Mouse (Mus musculus): Measurements from ENCODE around the gene Maml2. TPM values are rescaled to one million over a fixed set of nuclear protein-coding genes. Genes with fewer than 3 reads are reported as not detected.
A peak's percentile ranks its signal among the peaks of the same experiment; 100 is the strongest.

The Maml2 gene
- polyA plus RNA-seq, 1 experiment from 2014 or later = 10.7 TPM

DNA sequence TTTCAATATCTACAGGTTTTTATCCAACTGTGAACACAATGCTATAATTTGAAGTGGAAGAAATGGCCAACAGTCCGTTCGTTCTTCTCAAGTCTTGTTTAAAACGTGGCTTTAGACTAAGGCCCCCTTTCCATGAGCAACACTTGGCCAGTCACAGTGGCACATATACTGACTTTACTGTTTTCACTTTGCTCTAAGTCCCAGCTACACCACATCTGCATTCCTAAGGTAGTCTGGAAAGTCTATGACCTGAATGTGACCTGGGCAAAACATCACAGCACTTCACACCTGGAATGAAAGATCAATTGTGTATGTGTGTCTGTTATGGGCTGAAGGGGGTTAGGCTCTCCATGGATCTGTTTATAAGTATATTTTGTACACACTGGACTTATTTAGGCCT is 151.0 kb downstream of the Maml2 start:
- Histone ChIP-seq H3K9me3 (ENCODE audit: control insufficient read depth, low read length) (no peaks in the 10 kb centered on the region), H3K4me2 (replicated peaks; ENCODE audit: low read depth, low read length) (no peak overlapping the region), H3K4me1 (ENCODE audit: control insufficient read depth, insufficient read depth, low read length) (peaks cover 3% of the 10 kb centered on the region; the same call in 1 of the 2 replicates), H3K27me3 (ENCODE audit: control insufficient read depth, insufficient read depth, low read length) (no peaks in the 10 kb centered on the region), H3K36me3 (ENCODE audit: control insufficient read depth, insufficient read depth, low read length) (no peaks in the 10 kb centered on the region), H3K9ac (ENCODE audit: low read depth, low read length) (no peak overlapping the region), H3K4me3 (ENCODE audit: low read length) (no peak overlapping the region), H3K27ac (ENCODE audit: low read depth, low read length) (no peak overlapping the region)
- ATAC-seq (ENCODE audit: low FRiP score, low TSS enrichment) = no peak
- WGBS = 91% methylated on average over 3 of the region's 3 CpGs

DNA sequence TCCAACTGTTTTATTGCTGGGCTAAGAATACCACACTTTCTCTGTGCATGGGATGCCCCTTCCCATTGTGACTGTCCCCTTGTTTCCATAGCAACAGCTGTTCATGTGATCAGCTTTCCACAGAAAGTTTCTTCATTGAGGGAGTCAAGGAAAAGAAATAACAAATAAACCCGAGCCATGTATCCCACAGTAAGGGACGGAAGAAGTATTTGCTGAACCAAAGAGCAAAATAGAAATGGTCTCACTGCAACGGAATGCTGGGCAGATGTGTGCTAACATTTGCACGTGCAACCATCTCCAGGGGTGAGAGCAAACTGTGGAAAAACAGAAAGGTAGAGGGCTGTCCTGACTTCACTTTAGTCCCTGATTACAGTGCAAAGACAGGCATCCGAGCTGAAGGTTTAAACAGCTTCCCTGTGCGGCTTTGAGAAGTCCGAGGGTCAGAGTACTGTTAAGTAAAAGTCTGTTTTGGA is 156.9 kb downstream of the Maml2 start:
- peak; percentile 52; the same call in 1 of the 2 replicates for ATAC-seq (ENCODE audit: low FRiP score, low TSS enrichment)
- 0 out of 2 replicates have a peak, but pooled peaks cover 4% of the 10 kb centered on the region for H3K4me1 ChIP-seq (ENCODE audit: control insufficient read depth, insufficient read depth, low read length)
- H3K9ac ChIP-seq (ENCODE audit: low read depth, low read length) = no peak overlapping the region
- 40% methylated on average over 7 of the region's 7 CpGs for WGBS
- no peaks in the 10 kb centered on the region for H3K27me3 ChIP-seq (ENCODE audit: control insufficient read depth, insufficient read depth, low read length)
- no peaks in the 10 kb centered on the region for H3K36me3 ChIP-seq (ENCODE audit: control insufficient read depth, insufficient read depth, low read length)
- H3K27ac ChIP-seq (ENCODE audit: low read depth, low read length) = 0 out of 2 replicates have a peak overlapping the region, but pooled peaks have one; percentile 24
- H3K9me3 ChIP-seq (ENCODE audit: control insufficient read depth, low read length) = no peaks in the 10 kb centered on the region
- no peak overlapping the region for H3K4me2 ChIP-seq (replicated peaks; ENCODE audit: low read depth, low read length)
- H3K4me3 ChIP-seq (ENCODE audit: low read length) = no peak overlapping the region

DNA sequence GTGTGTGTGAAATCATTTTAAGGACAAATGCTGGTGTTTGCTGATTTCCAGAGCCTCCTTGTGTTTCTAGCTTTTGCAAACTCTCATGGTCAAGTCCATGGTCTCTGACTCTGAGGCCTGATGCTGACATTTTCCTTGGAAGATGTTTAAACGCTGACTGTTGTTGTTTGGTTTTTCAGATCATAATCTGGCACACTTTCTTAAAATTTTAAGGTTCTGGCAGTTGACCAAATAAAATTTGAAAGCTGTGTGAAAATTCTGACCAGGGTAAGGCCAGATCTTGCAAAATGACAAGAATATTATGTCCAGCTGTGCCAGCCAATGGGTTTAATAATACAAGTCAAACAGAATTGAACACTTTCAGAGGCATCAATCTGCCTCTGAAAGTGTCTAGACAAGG is 157.5 kb downstream of the Maml2 start:
- H3K36me3 ChIP-seq (ENCODE audit: control insufficient read depth, insufficient read depth, low read length) = no peaks in the 10 kb centered on the region
- H3K4me2 ChIP-seq (replicated peaks; ENCODE audit: low read depth, low read length) = no peak overlapping the region
- no peak overlapping the region for H3K27ac ChIP-seq (ENCODE audit: low read depth, low read length)
- no peaks in the 10 kb centered on the region for H3K9me3 ChIP-seq (ENCODE audit: control insufficient read depth, low read length)
- no peak for ATAC-seq (ENCODE audit: low FRiP score, low TSS enrichment)
- H3K4me3 ChIP-seq (ENCODE audit: low read length) = no peak overlapping the region
- H3K9ac ChIP-seq (ENCODE audit: low read depth, low read length) = no peak overlapping the region
- H3K4me1 ChIP-seq (ENCODE audit: control insufficient read depth, insufficient read depth, low read length) = 0 out of 2 replicates have a peak, but pooled peaks cover 4% of the 10 kb centered on the region
- WGBS = 69% methylated on average over 1 of the region's 1 CpGs
- H3K27me3 ChIP-seq (ENCODE audit: control insufficient read depth, insufficient read depth, low read length) = no peaks in the 10 kb centered on the region

DNA sequence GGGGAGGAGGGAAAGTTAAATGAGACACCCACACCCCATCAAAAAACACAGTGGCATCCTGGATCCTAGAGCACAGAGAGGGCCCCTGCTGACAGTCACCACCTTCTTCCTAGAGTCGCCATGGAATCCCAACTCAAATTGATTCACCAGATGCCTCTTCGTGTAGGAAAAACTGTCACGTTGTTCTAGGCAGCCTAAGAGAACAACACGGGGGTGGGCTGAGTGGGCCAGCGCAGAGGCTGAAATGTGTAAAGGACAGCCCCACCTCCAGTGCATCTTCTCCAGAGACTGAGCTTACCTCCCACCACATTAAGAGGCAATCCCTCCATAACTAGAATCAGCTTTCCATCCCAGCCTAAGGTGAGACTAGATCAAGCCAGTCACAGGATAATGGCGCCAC is 160.0 kb downstream of the Maml2 start:
- Histone ChIP-seq H3K4me3 (ENCODE audit: low read length) (no peak overlapping the region), H3K4me2 (replicated peaks; ENCODE audit: low read depth, low read length) (no peak overlapping the region), H3K27ac (ENCODE audit: low read depth, low read length) (no peak overlapping the region), H3K4me1 (ENCODE audit: control insufficient read depth, insufficient read depth, low read length) (0 out of 2 replicates have a peak, but pooled peaks cover 4% of the 10 kb centered on the region), H3K36me3 (ENCODE audit: control insufficient read depth, insufficient read depth, low read length) (no peaks in the 10 kb centered on the region), H3K9me3 (ENCODE audit: control insufficient read depth, low read length) (no peaks in the 10 kb centered on the region), H3K9ac (ENCODE audit: low read depth, low read length) (no peak overlapping the region), H3K27me3 (ENCODE audit: control insufficient read depth, insufficient read depth, low read length) (no peaks in the 10 kb centered on the region)
- 83% methylated on average over 6 of the region's 6 CpGs for WGBS
- ATAC-seq (ENCODE audit: low FRiP score, low TSS enrichment) = no peak

DNA sequence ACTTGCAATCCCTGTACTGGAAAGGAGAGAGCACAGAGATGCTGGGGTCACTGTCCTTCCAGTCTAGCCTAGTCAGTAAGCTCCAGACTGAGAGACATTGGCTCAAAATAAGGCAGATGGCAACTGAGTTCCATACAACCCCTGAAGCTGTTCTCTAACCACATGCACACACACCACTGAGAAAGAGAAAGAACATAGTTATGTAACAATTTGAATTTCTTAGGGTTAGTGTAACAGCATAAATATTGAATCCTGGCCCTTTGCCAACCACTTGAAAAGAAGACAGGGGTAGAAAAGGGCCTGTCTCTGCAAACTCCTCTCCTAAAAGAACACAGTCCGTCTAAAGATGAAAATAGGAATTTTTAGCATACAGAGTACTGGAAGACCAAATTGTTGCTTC is 161.6 kb downstream of the Maml2 start:
- ATAC-seq (ENCODE audit: low FRiP score, low TSS enrichment) = no peak
- 73% methylated on average over 1 of the region's 1 CpGs for WGBS
- Histone ChIP-seq H3K4me2 (replicated peaks; ENCODE audit: low read depth, low read length) (no peak overlapping the region), H3K9me3 (ENCODE audit: control insufficient read depth, low read length) (no peaks in the 10 kb centered on the region), H3K4me1 (ENCODE audit: control insufficient read depth, insufficient read depth, low read length) (0 out of 2 replicates have a peak, but pooled peaks cover 4% of the 10 kb centered on the region), H3K4me3 (ENCODE audit: low read length) (no peak overlapping the region), H3K36me3 (ENCODE audit: control insufficient read depth, insufficient read depth, low read length) (no peaks in the 10 kb centered on the region), H3K9ac (ENCODE audit: low read depth, low read length) (no peak overlapping the region), H3K27ac (ENCODE audit: low read depth, low read length) (no peak overlapping the region), H3K27me3 (ENCODE audit: control insufficient read depth, insufficient read depth, low read length) (no peaks in the 10 kb centered on the region)

DNA sequence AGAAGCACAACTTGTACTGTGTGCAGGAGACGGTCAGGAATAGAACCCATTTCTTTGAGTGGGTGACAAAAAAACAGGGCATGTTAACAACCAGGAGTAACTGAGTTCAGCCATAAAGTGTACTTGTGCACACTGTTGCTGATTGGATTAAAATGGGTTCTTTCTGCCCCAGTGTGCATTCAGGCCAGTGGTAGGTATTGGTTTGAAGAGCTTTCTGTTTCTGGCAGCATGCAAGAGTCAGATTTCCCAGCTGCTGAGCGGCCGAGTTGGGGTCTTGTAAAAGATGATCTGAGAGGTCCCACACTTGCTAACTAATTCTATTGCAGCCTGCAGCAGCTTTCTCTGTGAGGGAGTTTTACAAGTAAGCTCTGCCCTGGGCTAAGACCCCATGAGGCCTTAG is 162.3 kb downstream of the Maml2 start:
- Histone ChIP-seq H3K9ac (ENCODE audit: low read depth, low read length) (no peak overlapping the region), H3K4me1 (ENCODE audit: control insufficient read depth, insufficient read depth, low read length) (no peaks in the 10 kb centered on the region), H3K27ac (ENCODE audit: low read depth, low read length) (no peak overlapping the region), H3K9me3 (ENCODE audit: control insufficient read depth, low read length) (no peaks in the 10 kb centered on the region), H3K27me3 (ENCODE audit: control insufficient read depth, insufficient read depth, low read length) (no peaks in the 10 kb centered on the region), H3K4me3 (ENCODE audit: low read length) (no peak overlapping the region), H3K4me2 (replicated peaks; ENCODE audit: low read depth, low read length) (no peak overlapping the region), H3K36me3 (ENCODE audit: control insufficient read depth, insufficient read depth, low read length) (no peaks in the 10 kb centered on the region)
- 67% methylated on average over 3 of the region's 3 CpGs for WGBS
- no peak for ATAC-seq (ENCODE audit: low FRiP score, low TSS enrichment)

DNA sequence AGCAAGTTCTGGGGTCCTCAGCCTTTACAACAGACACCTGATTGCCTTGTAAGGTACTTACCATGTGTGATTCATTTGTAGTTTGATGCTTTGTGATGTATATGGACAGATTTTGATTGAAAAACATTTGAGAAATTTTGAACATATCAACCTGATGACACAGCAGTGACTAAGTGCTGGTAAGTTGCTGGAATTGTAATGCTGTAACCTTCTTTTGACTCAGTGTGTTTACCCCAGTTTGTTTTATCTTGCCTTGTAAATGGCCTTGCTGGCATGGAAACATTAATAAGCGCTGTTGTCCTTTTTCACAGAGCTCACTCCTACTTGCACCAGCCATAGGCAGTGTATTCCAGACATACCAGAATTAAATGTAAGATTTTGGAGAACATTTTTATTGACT is 163.2 kb downstream of the Maml2 start:
- Histone ChIP-seq H3K27ac (ENCODE audit: low read depth, low read length) (no peak overlapping the region), H3K4me2 (replicated peaks; ENCODE audit: low read depth, low read length) (no peak overlapping the region), H3K9ac (ENCODE audit: low read depth, low read length) (no peak overlapping the region), H3K4me3 (ENCODE audit: low read length) (no peak overlapping the region), H3K4me1 (ENCODE audit: control insufficient read depth, insufficient read depth, low read length) (no peaks in the 10 kb centered on the region), H3K27me3 (ENCODE audit: control insufficient read depth, insufficient read depth, low read length) (no peaks in the 10 kb centered on the region), H3K9me3 (ENCODE audit: control insufficient read depth, low read length) (no peaks in the 10 kb centered on the region), H3K36me3 (ENCODE audit: control insufficient read depth, insufficient read depth, low read length) (no peaks in the 10 kb centered on the region)
- ATAC-seq (ENCODE audit: low FRiP score, low TSS enrichment) = no peak
- 98% methylated on average over 1 of the region's 1 CpGs for WGBS

DNA sequence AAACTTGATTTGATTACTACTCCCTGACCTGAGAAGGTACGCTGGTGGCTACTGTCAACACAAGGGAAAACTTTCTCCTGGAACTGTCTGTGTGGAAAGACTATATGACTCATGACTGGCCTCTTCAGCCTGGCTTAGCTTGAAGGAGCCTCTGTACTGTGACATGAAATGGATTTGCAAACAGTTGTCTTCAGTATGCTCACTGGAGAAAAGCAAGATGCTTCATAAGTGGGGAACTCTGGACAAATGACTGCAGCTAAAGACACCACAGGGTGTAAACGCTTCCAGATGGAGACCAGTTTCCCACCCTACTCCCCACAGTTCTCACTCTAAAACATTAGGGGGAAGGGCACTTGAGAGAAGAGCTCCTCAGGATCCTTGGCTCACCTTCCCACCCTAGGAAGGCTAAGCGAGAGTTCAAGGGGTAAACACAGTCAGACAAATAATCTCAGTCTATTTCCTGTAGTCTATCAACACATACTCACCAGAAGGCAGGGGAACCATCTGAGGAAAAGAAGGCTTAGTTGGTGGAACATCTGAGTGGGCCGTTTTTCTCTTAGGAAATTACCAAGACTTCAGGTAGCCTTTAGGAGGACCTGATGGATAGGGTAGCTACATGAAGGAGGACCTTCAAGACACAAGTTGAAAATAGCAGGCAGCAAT is 167.7 kb downstream of the Maml2 start:
- no peak overlapping the region for H3K27ac ChIP-seq (ENCODE audit: low read depth, low read length)

DNA sequence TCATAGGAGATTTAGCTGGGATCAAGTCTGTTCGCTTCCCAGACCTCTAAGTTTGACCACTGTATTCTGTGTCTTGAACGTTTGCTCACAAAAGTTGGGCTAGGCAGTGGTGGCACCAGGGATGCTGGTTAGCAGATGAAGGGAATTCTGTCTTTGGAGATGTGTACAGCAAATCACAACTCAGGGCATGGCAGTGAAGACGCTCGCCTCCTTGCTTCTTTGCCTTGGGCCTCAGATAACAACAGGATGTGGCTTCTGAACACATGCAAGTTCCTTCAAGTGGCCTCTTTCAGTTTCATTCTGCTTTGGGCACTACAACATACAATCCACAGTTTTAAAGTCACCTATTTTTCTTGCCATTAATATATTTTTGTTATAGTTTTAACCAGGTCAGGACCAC is 168.6 kb downstream of the Maml2 start:
- H3K4me3 ChIP-seq (ENCODE audit: low read length) = no peak overlapping the region
- 77% methylated on average over 4 of the region's 4 CpGs for WGBS
- no peak for ATAC-seq (ENCODE audit: low FRiP score, low TSS enrichment)
- no peaks in the 10 kb centered on the region for H3K9me3 ChIP-seq (ENCODE audit: control insufficient read depth, low read length)
- no peak overlapping the region for H3K4me2 ChIP-seq (replicated peaks; ENCODE audit: low read depth, low read length)
- peaks cover 13% of the 10 kb centered on the region for H3K4me1 ChIP-seq (ENCODE audit: control insufficient read depth, insufficient read depth, low read length)
- H3K9ac ChIP-seq (ENCODE audit: low read depth, low read length) = no peak overlapping the region
- no peak overlapping the region; the same call in 1 of the 2 replicates for H3K27ac ChIP-seq (ENCODE audit: low read depth, low read length)
- H3K27me3 ChIP-seq (ENCODE audit: control insufficient read depth, insufficient read depth, low read length) = no peaks in the 10 kb centered on the region
- no peaks in the 10 kb centered on the region for H3K36me3 ChIP-seq (ENCODE audit: control insufficient read depth, insufficient read depth, low read length)

More for the DNA sequence above, 167.7 kb downstream of the Maml2 start:
- 82% methylated on average over 4 of the region's 4 CpGs for WGBS
- no peak for ATAC-seq (ENCODE audit: low FRiP score, low TSS enrichment)
- H3K4me2 ChIP-seq (replicated peaks; ENCODE audit: low read depth, low read length) = no peak overlapping the region
- H3K27me3 ChIP-seq (ENCODE audit: control insufficient read depth, insufficient read depth, low read length) = no peaks in the 10 kb centered on the region
- H3K36me3 ChIP-seq (ENCODE audit: control insufficient read depth, insufficient read depth, low read length) = no peaks in the 10 kb centered on the region
- H3K4me3 ChIP-seq (ENCODE audit: low read length) = no peak overlapping the region
- H3K9me3 ChIP-seq (ENCODE audit: control insufficient read depth, low read length) = no peaks in the 10 kb centered on the region
- no peak overlapping the region for H3K9ac ChIP-seq (ENCODE audit: low read depth, low read length)
- H3K4me1 ChIP-seq (ENCODE audit: control insufficient read depth, insufficient read depth, low read length) = peaks cover 13% of the 10 kb centered on the region
